Mouse (Mus musculus) thymus, postnatal 36 days (tissue): Measurements from ENCODE around the gene Isca1.
"Not testable (repeated sequence)": the region's sequence is repeated elsewhere in the genome, so short reads cannot be mapped to it uniquely, and the experiment has no call there.

Experiments
- DNase-seq, 2 experiments: peaks; one replicate each; pipeline ENCODE4 v3.0.0; 2022; ENCODE audit warnings: mixed read lengths in 2 of 2

The Isca1 gene

DNA sequence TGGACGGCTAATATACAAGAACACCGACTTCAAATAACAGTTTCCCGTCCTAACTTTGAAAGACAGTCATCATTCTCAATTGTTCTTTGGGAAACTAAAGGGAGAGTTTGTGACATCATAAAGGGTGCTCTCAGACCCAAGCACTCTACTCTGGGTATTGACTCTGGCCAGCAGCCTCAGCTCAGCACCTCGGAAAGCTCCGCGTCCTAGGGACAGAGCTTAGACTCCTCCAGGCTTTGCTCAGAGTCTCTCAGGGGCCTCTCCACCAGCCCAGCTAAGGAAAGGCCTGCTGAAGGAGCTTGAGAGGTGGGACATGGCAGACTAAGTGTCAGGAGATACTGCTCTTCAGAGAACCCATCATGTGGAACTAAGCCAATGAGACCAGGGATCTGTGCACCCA, 23.4 kb downstream of the Isca1 start:
- DNase-seq, result no peak

DNA sequence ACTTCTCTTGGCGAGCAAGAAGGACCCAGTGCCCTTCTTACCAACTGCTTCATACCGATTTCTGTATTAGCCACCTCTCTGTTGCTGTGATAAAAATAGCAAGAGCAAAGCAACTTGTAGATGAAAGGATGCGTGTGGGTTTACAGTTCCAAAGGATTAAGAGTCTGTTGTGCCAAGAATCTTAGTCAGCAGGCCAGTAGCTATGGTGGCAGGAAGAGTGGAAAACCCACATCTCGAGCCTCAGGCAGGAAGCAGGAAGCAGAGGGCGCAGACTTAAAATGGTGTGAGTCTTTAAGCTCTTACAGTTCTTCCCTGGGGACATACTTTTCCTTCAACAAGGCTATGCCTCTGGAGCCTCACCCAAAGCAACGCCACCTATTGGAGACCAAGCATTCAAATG, 24.1 kb downstream of the Isca1 start:
- no peak for DNase-seq

DNA sequence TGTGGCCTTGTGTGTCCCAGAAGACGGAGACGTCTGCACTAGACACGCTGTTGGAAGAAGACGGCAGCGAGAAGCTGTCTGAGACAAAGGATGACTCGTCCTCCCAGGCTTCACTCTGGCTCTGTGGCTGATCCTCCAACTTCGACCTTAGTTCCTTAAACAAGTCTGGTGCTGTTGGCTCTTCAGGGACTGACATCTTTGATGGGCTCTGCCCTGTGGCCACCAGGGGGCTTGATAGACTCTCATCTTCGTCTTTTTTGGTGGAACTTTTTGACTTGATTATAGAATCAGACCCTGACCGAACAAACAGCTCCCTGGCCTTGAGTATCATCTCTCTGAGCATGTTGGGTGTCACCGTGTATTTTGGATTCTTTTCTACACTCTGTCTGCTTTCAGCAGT, 27.9 kb downstream of the Isca1 start:
- no peak for DNase-seq

DNA sequence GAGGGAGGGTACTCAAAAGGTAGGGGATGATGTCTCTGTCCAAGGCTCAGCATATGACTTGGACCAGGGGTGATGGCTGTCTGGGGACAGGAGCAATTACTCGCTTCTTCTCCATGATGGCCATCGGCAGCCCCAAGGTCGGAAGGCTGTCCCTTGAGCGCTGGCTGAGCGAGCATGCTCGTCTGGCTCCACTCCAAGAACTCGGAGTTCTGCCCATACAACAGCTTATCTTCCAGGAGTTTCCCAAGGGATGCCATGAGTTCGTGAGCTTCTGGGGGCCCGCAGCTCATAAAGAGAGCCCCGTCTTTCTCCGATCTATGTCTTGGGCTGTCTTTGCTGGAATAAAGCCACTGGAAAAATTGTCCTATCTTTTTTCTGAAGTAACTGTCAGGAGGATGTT, 28.5 kb downstream of the Isca1 start:
- DNase-seq, result no peak

DNA sequence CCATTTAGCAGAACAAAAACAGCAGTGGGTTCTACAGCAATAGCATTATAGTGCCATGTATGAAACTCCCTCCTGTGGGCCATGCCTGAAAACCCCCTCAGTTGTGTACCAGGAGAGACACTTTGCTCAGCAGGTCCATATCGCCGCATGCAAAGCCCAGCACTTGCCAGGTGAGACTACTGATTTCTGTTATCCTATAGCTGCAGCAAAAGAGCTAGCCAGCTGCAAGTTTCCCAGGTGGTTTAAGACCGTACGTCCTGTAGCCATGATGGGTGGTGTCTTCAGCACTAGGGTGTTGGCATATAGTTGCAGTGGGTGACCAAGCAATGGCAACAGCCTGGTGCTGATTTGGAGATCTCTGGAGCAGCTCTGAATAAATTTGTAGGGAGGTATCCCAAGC, 30.2 kb downstream of the Isca1 start:
- DNase-seq, result no peak

DNA sequence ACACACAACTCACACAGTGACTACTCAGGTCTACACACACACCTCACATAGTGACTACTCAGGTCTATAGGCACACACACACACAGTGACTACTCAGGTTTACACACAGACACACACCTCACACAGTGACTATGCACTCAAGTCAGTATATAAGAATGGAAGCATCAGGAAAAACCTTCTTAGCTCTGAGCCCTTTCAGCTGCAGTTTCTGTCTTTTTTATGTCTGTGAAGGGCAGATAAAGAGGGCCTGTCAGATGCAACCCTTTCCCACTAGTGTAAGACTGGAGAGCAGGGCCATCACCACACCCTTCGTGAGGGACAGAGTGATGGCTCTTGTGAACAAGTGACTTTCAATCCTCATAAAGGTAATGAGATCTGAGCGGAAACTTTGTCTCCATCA, 31.2 kb downstream of the Isca1 start:
- DNase-seq, result no peak

DNA sequence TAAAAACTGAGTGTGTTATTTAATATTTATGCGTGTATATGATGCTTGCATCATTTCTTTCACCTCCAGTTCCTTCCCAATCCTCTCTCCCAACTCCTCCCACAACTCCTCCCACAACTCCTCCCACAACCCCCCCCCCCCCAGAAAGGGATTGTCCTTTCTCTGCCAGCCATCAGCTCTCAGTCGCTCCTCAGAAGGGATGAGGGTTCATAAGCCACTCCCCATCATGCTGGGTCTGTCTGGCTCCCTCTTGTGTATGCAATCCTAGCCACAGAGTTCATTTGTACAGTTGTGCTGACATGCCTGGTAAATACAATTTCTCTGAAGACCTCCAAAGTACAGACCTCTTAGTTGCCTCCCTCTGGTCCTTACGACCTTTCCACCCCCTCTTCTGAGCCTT, 34.4 kb downstream of the Isca1 start:
- DNase-seq, result no peak

DNA sequence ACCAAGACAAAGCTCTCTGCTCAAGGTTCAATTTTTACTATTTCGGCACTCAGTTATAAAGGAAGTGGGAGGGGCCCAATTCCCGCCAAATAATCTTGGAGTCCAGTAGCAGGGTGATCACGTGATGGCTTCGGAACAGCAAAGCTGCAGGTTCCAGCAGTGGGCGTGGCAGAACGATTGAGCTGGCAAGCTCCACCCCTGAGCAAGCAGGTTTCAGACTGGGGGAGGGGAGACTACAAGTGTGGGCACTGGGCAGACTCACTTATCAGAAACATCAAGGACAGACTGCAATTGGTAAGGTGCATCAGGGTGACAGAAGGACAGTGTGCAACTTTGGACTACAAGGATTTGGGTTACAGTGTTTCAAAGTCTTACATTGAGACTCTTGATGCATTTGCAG, 35.3 kb downstream of the Isca1 start:
- not testable (repeated sequence) for DNase-seq

DNA sequence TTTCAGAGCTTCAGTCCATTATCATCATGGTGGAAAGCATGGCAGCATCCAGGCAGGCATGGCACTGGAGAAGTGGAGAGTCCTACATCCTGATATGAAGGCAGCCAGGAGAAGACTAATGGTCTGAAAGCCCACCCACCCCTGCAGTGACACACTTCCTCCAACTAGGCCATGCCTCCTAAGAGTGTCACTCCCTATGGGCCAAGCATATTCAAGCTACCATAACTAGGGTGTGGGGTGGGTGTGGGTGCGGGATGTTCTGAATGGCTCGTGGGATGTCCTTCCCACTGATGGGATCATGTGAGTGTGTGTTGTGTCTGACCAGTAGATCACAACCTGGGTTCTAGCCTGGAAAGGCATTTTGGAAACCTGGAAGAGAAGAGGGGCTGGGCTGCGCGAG, 35.7 kb downstream of the Isca1 start:
- DNase-seq, result no peak

DNA sequence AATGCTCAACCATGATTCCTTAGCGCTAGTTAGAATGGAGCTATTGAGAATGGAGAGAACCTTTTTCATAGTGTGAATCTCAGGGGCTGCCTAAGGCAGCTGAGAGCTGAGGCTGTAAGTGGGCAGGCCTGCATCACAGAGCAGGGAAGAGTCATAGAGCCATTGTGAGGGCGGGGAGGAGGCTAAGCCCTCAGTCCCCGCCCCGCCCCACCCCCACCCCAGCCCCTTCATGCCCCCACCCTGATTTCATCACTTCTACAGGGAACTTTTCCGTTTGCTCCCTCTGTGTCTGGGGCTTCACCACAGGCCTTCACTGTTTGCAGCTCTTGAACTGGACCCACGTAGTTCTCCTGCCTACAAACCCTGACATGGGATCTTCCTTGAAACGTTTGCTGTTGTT, 38.0 kb downstream of the Isca1 start, which contains the start of gene Spata31d1d:
Gene Spata31d1d (minus strand): TSS at position 101 of the 400 bp plus-strand sequence.
- DNase-seq, result no peak

DNA sequence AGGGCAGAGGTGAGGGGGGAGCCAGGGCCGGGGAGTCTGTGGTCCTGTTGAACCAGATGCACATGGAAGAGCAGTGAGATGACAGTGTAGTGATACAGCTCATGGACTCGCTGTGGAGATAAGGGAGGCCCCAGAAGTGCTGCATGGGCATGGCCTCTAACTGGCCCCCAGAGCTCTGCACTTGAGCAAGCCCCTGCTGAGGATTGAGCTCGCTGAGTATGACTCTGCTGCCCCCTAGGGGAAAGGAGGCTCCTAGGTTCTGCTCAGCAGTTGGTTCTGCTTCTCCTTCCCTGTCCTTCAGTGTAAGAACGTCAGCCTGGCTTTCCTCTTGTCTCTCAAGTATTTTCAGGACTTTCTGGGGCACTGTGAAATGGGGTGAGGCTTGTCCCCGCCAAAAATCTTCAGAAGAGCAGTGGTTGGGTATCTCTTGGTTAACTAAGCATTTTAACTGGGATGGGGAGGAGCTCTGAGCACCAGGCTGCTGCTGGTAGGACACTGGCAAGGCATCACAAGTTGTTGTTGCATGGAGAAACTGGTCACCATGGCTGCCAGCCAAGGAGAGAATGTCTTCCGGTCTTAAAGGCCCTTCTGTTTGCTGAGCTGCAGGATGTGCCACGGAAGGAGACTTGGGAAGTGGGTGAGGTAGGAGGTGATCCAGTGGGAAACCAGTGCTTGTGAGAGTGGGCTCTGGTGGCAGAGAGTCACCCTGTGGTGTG, 41.1 kb downstream of the Isca1 start:
- peak; percentile 72 to 74 for DNase-seq

DNA sequence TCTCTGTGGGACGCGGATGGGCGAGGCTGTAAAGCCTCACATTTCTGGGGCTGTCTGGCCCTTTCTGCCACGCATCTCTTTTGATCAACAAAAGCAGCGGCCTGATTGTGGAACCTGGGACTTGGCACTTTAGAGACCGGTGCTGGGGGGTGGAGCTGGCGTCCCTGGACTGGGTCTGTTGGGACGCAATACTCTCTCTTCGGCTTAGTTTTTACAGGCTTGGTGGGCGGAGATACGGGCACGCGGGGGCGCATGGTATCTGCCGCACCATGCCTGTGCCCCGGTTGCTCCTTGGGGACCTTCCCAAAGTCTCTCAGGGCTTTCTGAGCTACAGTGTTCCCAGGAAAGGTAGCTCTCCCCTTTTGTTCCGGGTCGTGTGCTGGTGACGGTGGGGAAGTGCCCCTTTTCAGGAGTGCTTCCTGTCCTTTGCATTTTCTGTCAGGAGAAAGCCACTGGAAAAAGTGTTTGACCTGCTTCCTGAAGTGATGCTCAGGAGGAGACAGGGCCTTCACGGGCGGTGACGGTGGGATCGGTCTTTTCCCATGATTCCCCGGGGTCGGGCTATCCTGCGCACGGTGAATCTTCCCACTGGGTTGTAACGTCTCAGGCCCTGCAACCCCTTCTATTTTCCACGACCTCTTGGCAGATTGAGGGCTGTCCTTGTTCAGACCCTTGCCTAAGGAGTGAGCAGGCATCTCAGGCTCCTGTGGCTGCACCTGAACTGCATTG, 43.3 kb downstream of the Isca1 start:
- no peak for DNase-seq

DNA sequence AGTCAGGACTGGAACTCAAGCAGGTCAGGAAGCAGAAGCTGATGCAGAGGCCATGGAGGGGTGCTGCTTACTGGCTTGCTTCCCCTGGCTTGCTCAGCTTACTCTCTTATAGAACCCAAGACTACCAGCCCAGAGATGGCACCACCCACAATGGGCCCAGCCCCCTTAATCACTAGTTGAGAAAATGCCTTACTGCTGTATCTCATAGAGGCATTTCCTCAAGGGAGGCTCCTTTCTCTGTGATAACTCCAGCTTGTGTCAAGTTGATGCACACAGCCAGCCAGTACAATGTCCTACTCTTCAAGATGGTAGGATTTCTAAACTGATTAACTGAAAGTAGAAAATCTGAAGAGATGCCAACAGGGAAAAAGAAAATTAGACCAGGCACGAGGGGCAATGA, 47.5 kb downstream of the Isca1 start:
- DNase-seq, result not testable (repeated sequence)

DNA sequence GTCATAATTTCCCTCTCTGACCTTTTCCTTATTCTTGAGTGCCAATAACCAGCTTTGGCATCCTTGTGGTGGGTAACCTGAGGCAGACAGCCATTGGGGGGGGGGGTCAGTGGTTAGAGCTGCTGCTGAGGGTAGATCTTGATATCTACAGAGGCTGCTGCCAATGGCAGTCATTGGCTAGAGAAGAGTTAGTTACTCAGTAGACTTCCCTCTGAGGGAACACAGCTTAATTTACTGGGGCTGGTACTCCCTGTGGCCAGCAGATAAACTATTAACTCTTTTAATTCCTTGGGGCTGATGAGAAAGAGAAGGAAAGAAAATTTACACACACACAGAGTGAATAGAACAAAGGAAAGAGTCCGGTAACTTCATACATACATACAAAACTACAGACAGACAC, 50.1 kb downstream of the Isca1 start:
- no peak for DNase-seq

DNA sequence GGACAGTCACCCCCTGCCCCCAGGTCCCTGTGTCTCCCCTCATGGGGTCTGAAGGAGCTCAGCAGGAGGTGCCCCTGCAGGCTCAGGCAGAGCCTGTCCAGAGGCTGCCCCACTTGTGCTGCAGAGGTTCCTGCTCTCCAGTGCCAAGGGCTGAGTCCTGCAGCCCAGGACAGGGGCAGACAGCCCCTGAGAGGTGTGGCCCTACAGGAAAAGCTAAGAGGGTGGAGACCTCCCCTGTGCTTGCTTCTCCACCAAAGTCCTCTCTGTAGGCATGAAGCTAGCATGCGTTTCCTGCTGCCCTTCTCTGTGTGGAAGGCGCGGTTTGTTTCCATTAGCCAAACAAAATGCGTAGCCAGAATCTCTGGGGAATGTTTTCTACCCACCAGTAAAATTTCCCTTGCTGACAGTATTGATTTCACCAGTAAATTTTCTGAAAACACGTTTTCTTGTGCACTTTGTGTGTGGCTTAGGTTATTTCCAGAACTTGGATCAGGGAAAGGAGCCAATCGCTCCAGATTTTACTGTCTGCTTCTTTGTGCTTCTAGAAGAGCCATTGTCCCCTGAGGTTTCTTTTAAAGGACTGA, 50.7 kb downstream of the Isca1 start:
- DNase-seq, result not testable (repeated sequence)

DNA sequence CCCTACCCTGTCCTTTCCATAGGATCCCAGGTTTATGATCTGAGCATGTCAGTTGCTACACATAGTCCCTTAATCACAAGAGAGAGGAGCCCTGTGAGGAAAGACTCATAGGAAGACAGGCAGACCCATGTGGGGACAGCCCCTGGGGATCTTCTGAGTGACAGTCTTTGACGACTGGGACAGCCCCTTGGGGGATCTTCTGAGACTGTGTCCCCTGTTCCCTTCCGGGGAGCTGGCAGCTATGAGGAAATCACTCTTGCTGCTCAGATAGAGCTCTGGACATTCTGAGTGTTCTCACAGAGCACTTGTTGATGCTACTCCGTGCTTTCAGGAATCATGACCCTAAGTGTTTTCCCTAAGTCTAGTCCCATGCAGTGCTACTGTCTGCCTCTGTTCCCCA, 55.9 kb downstream of the Isca1 start:
- DNase-seq, result no peak

DNA sequence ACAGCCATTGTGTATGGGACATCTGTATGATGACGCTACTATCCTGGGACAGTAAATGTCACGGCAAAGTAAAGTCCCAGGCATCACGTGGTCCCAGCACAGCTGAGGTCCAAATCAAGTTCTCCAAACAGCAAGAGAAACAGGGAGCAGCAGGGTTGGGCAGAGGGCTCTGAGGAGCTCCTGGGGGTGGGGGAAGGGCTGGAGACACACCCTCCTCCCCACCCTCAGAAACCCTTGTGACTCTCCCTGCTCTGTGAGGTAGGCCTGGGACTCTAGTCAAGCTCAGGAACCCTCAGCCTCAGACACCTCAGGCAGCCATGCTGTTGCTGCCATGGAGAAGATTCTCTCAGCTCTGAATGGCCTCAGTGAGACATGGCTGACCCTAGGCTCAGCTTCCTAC, 57.6 kb downstream of the Isca1 start, which contains the start of gene Spata31d1b:
Gene Spata31d1b (plus strand): TSS at position 301 of the 400 bp plus-strand sequence.
- DNase-seq, result not testable (repeated sequence)

DNA sequence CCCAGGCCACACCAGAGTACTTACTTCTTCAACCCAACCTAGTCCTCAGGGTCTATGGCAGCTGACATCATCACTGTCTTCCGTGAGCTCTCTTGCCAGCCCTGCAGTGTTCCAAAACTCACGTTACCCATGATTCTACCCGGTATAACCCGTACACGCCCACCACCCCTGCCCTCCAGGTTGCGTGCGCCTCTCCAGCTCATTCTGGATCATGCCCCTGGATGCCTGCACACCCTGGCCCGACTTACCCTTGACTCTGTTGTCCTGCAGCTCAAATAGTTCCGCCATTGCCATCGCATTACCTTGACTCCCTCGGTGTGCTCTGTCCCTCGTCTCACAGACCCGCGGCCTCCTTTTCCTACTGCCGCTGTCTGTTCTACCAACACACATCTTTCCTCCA, 59.4 kb downstream of the Isca1 start, which contains the start of gene Spata31d1a:
Gene Spata31d1a (minus strand): TSS at position 101 of the 400 bp plus-strand sequence.
- no peak for DNase-seq
